Mouse (Mus musculus): ENCODE measurements around the gene Paip2b. TPM values are rescaled to one million over a fixed set of nuclear protein-coding genes. Genes with fewer than 3 reads are reported as not detected.
A peak's percentile ranks its signal among the peaks of the same experiment; 100 is the strongest.
"Not testable (repeated sequence)": the region's sequence is repeated elsewhere in the genome, so short reads cannot be mapped to it uniquely, and the experiment has no call there.

Gene Paip2b
- polyA plus RNA-seq, 1 experiment from 2014 or later: 22.3 TPM

DNA sequence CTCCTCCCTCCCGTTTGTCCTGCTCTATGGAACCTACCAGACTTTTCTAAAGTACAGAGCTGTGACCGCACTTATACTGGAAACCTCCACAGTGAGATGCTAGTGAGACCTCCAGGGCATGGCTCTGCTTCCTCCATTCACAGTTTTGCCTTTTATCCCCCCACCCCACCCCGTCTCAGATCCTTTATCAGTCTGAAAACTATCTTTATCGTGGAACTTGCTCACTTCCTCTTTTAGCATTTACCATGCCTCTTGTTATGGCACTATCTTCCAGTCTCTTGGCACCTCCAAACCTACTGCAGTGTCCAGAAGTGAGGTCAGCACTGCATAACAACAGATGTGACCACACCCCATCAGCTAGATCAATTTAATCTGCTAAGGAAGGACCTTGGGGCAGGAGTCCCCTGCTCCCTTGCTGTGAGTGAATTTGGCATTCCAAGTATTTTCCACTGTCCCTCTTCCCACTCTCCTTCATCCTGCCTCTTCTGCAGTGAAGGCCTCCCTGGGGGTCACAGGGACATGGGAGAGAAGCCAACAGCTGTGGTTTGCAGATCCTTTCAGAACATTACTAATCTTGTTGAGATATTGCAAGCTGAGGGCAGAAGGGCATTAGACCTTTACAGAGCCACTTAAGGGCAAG is 40.2 kb downstream of the Paip2b start:
- no peaks in the 10 kb centered on the region for H3K27me3 ChIP-seq (ENCODE audit: control insufficient read depth, insufficient read depth, low read length)
- H3K4me1 ChIP-seq (replicated peaks; ENCODE audit: control insufficient read depth, insufficient read depth, low read length): peaks cover 5% of the 10 kb centered on the region; the same call in 1 of the 2 replicates
- H3K27ac ChIP-seq (ENCODE audit: low read depth, low read length): no peak overlapping the region
- ATAC-seq (ENCODE audit: low FRiP score) (no peak), DNase-seq (ENCODE audit: low spot score) (no peak)
- H3K9me3 ChIP-seq (ENCODE audit: control insufficient read depth, low read length): no peaks in the 10 kb centered on the region
- no peak overlapping the region for H3K4me3 ChIP-seq (ENCODE audit: low read depth, low read length)
- H3K9ac ChIP-seq (ENCODE audit: low read depth, low read length): no peak overlapping the region
- H3K4me2 ChIP-seq (replicated peaks; ENCODE audit: low read depth, low read length): no peak overlapping the region
- 73% methylated on average over 4 of the region's 4 CpGs for WGBS
- no peaks in the 10 kb centered on the region for H3K36me3 ChIP-seq (ENCODE audit: control insufficient read depth, insufficient read depth, low read length)

DNA sequence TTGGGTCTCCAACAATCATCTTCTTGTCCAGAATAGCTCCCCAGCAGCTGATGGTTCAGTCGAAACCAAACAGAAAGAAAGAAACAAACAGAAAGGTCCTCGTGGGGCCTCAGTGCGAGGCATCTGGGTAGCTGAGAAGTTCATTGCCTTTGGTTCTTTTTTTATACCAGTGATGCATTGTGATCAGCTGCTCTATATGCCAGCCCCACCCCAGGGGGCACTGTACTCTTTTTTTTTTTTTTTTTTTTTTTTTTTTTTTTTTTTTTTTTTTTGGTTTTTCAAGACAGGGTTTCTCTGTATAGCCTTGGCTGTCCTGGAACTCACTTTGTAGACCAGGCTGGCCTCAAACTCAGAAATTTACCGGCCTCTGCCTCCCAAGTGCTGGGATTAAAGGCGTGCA is 41.0 kb downstream of the Paip2b start:
- DNase-seq (ENCODE audit: low spot score); H3K4me2 ChIP-seq (replicated peaks; ENCODE audit: low read depth, low read length); H3K9me3 ChIP-seq (ENCODE audit: control insufficient read depth, low read length); H3K4me3 ChIP-seq (ENCODE audit: low read depth, low read length); H3K9ac ChIP-seq (ENCODE audit: low read depth, low read length); H3K36me3 ChIP-seq (ENCODE audit: control insufficient read depth, insufficient read depth, low read length); H3K4me1 ChIP-seq (replicated peaks; ENCODE audit: control insufficient read depth, insufficient read depth, low read length); ATAC-seq (ENCODE audit: low FRiP score); H3K27me3 ChIP-seq (ENCODE audit: control insufficient read depth, insufficient read depth, low read length); H3K27ac ChIP-seq (ENCODE audit: low read depth, low read length): not testable (repeated sequence)
- WGBS: 82% methylated on average over 5 of the region's 5 CpGs

DNA sequence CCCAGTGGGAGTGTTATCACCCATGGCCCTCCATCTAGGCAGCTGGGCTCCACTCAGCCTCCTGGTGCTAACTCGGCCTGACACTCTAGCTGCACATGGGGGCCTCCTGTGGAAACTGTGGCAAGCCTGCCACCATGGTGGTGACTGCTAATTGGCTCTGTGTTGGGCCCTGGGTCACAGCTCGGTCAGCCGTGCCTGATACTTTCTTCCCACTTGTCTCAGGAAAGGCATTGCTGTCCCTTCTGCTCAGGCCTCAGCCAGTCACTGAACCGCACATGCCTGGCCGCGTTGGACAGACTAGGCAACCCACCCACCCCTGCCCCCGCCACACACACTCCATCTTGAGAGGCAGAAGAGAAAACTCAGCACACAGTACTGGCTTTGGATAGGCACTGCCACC is 43.0 kb downstream of the Paip2b start:
- Histone ChIP-seq H3K4me1 (replicated peaks; ENCODE audit: control insufficient read depth, insufficient read depth, low read length) (no peaks in the 10 kb centered on the region), H3K4me2 (replicated peaks; ENCODE audit: low read depth, low read length) (no peak overlapping the region), H3K36me3 (ENCODE audit: control insufficient read depth, insufficient read depth, low read length) (no peaks in the 10 kb centered on the region), H3K9me3 (ENCODE audit: control insufficient read depth, low read length) (no peaks in the 10 kb centered on the region), H3K4me3 (ENCODE audit: low read depth, low read length) (no peak overlapping the region), H3K27me3 (ENCODE audit: control insufficient read depth, insufficient read depth, low read length) (no peaks in the 10 kb centered on the region), H3K9ac (ENCODE audit: low read depth, low read length) (no peak overlapping the region), H3K27ac (ENCODE audit: low read depth, low read length) (no peak overlapping the region)
- ATAC-seq (ENCODE audit: low FRiP score) (peak; percentile 38; the same call in 1 of the 2 replicates), DNase-seq (ENCODE audit: low spot score) (peak; percentile 7)
- WGBS: 51% methylated on average over 7 of the region's 7 CpGs

DNA sequence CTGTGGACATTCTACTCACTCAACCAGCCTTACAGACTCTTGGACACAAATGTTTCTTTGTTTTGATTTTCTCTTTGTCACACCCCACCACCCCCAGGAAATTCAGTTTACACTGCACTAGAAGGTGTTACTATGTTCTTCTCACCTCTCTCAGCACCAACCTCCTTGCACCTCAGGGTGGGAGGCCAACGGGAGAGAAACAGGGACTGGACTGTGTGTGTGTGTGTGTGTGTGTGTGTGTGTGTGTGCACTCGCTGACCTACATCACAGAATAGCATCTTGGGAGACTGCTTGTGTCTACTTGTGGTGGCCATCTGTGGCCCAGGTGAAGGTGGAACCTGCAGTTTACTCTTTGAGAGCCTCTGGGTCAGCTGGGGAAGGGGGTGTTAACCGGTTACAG is 45.1 kb downstream of the Paip2b start:
- Histone ChIP-seq H3K9ac (ENCODE audit: low read depth, low read length) (no peak overlapping the region), H3K4me1 (replicated peaks; ENCODE audit: control insufficient read depth, insufficient read depth, low read length) (no peaks in the 10 kb centered on the region), H3K9me3 (ENCODE audit: control insufficient read depth, low read length) (no peaks in the 10 kb centered on the region), H3K27ac (ENCODE audit: low read depth, low read length) (no peak overlapping the region), H3K36me3 (ENCODE audit: control insufficient read depth, insufficient read depth, low read length) (no peaks in the 10 kb centered on the region), H3K4me2 (replicated peaks; ENCODE audit: low read depth, low read length) (no peak overlapping the region), H3K27me3 (ENCODE audit: control insufficient read depth, insufficient read depth, low read length) (no peaks in the 10 kb centered on the region), H3K4me3 (ENCODE audit: low read depth, low read length) (no peak overlapping the region)
- no peak for DNase-seq (ENCODE audit: low spot score)
- no peak for ATAC-seq (ENCODE audit: low FRiP score)
- WGBS: 69% methylated on average over 3 of the region's 3 CpGs

DNA sequence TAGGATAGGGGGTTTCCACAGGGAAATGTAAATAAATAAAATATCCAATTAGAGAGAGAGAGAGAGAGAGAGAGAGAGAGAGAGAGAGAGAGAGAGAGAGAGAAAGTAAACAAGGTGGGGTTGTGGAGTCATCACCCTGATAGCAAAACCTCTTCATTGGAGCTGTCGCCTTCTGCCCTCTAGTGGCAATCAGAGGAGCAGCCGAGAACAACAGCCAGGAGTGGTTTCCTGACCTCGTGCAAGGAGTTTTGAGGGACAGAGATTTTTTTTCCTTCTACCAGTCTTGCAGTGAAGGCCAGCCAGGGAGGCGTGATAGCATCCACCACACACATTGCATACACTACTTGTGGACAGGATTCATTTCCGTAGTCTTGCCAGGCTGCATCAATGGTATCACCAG is 52.5 kb downstream of the Paip2b start:
- WGBS: 5% methylated on average over 5 of the region's 5 CpGs
- H3K27me3 ChIP-seq (ENCODE audit: control insufficient read depth, insufficient read depth, low read length): no peaks in the 10 kb centered on the region
- H3K4me1 ChIP-seq (replicated peaks; ENCODE audit: control insufficient read depth, insufficient read depth, low read length): 0 out of 2 replicates have a peak, but pooled peaks cover 5% of the 10 kb centered on the region
- no peak overlapping the region for H3K4me3 ChIP-seq (ENCODE audit: low read depth, low read length)
- no peaks in the 10 kb centered on the region for H3K36me3 ChIP-seq (ENCODE audit: control insufficient read depth, insufficient read depth, low read length)
- H3K9ac ChIP-seq (ENCODE audit: low read depth, low read length): no peak overlapping the region
- H3K27ac ChIP-seq (ENCODE audit: low read depth, low read length): no peak overlapping the region
- H3K4me2 ChIP-seq (replicated peaks; ENCODE audit: low read depth, low read length): no peak overlapping the region
- H3K9me3 ChIP-seq (ENCODE audit: control insufficient read depth, low read length): no peaks in the 10 kb centered on the region
- ATAC-seq (ENCODE audit: low FRiP score) (no peak), DNase-seq (ENCODE audit: low spot score) (peak; percentile 62)

DNA sequence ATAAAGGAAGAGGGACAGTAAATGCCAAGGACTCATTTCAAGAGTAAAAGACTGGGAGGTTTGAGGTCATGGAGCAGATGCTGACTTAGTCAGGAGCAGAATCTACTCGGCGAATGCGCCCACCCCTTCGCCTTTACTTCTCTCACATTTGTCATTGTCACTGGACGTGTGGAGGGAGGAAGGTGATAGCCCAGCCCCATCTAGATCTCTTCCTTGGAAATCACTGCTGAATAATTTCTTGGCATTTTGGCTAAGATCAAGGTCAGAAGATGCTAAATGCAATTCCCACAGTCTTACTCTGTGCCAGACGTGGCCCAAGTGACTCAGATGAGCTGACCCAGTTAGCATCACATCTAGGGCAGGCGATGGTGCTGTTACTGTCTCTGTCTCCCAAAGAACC is 53.2 kb downstream of the Paip2b start:
- Histone ChIP-seq H3K36me3 (ENCODE audit: control insufficient read depth, insufficient read depth, low read length) (no peaks in the 10 kb centered on the region), H3K4me1 (replicated peaks; ENCODE audit: control insufficient read depth, insufficient read depth, low read length) (0 out of 2 replicates have a peak, but pooled peaks cover 5% of the 10 kb centered on the region), H3K4me3 (ENCODE audit: low read depth, low read length) (no peak overlapping the region), H3K27ac (ENCODE audit: low read depth, low read length) (no peak overlapping the region), H3K9ac (ENCODE audit: low read depth, low read length) (no peak overlapping the region), H3K4me2 (replicated peaks; ENCODE audit: low read depth, low read length) (no peak overlapping the region), H3K27me3 (ENCODE audit: control insufficient read depth, insufficient read depth, low read length) (no peaks in the 10 kb centered on the region), H3K9me3 (ENCODE audit: control insufficient read depth, low read length) (no peaks in the 10 kb centered on the region)
- DNase-seq (ENCODE audit: low spot score) (no peak), ATAC-seq (ENCODE audit: low FRiP score) (no peak)
- WGBS: 77% methylated on average over 7 of the region's 7 CpGs

DNA sequence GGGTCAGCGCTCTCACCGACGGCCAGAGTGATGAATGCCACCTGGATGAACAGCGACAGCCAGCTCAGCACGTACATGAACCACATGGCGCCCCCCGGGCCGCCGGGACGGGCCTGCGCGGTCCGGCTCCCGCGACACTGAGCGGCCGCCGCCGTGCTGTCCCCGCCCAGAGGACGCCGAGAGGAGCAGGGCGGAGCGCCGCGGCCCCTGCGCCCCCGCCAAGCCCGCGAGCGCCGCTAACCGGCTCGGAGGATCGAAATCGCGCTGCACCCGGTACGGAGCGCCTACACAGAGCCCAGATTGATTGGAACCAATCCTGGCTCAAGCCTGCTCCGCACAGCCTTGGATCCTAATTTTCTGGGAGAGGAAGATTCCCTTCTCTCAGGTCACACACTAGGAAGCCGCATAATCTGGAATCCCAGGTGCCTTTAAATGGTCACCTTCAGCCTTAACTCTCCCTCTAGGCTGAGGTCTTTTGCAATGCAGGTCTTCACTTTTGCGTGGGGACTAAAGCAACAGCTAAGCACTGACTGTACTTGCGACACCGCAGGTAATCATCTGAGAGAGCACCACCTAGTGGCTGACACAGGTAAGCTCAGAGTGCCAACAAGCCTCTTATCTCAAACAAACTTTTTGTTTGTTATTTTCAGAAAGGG is 55.8 kb downstream of the Paip2b start, which contains the start of gene Tex261:
TSS of gene Tex261 (minus strand) at position 176 of the 656 bp plus-strand sequence.
- Histone ChIP-seq H3K4me3 (ENCODE audit: low read depth, low read length) (peak within 1 kb of the TSS; percentile 93), H3K27me3 (ENCODE audit: control insufficient read depth, insufficient read depth, low read length) (no peaks in the 10 kb centered on the region), H3K27ac (ENCODE audit: low read depth, low read length) (peak within 1 kb of the TSS; percentile 14; the same call in 1 of the 2 replicates), H3K4me2 (replicated peaks; ENCODE audit: low read depth, low read length) (peak within 1 kb of the TSS; percentile 83), H3K9ac (ENCODE audit: low read depth, low read length) (peak within 1 kb of the TSS; percentile 93), H3K4me1 (replicated peaks; ENCODE audit: control insufficient read depth, insufficient read depth, low read length) (0 out of 2 replicates have a peak, but pooled peaks cover 5% of the 10 kb centered on the region), H3K9me3 (ENCODE audit: control insufficient read depth, low read length) (no peaks in the 10 kb centered on the region), H3K36me3 (ENCODE audit: control insufficient read depth, insufficient read depth, low read length) (no peaks in the 10 kb centered on the region)
- under 1% methylated on average over 33 of the region's 45 CpGs for WGBS
- ATAC-seq (ENCODE audit: low FRiP score) (peak; percentile 96), DNase-seq (ENCODE audit: low spot score) (peak; percentile 93)

DNA sequence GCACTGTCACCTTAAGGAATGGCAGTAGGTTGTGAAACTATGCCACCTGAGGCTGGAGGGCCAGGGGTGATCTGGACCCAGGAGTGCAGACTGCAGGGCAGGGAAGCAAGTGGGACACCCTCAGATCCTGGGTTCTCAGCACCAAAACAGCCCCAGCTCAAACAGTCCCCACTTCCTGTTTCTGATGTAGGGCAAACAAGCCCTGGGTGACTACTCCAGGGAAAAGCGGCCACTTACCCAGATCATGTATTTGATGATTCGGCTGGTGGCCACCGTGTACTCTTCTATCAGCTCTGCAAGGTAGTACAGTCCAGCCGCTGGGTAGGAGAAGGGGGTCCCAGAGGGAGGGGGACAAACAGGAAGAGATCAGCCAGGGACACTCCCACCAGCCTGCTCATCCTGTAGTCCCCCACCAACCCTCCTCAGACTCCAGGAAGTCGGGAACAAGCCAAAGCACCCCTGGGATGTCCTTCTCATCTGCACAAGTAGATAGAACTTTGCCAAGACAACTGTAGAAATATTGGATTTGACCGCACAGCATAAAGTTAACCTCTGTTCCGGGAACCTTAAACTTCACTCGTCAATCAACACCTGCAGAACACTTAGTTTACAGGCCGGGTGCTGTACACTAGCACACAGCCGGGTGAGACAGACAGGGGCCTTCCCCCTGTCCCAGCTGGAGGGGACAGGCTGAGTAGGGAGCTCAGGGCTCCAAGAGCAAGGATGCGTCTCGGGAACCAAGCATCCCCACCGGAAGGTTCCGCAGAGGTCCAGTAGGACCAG is 56.6 kb downstream of the Paip2b start:
- no peak for DNase-seq (ENCODE audit: low spot score)
- peak overlapping the region; percentile 93 for H3K9ac ChIP-seq (ENCODE audit: low read depth, low read length)
- 2% methylated on average over 14 of the region's 14 CpGs for WGBS
- H3K27me3 ChIP-seq (ENCODE audit: control insufficient read depth, insufficient read depth, low read length): no peaks in the 10 kb centered on the region
- H3K4me2 ChIP-seq (replicated peaks; ENCODE audit: low read depth, low read length): peak overlapping the region; percentile 83
- H3K4me1 ChIP-seq (replicated peaks; ENCODE audit: control insufficient read depth, insufficient read depth, low read length): 0 out of 2 replicates have a peak, but pooled peaks cover 5% of the 10 kb centered on the region
- peak overlapping the region; percentile 14; the same call in 1 of the 2 replicates for H3K27ac ChIP-seq (ENCODE audit: low read depth, low read length)
- H3K4me3 ChIP-seq (ENCODE audit: low read depth, low read length): peak overlapping the region; percentile 93
- ATAC-seq (ENCODE audit: low FRiP score): peak; percentile 58
- H3K36me3 ChIP-seq (ENCODE audit: control insufficient read depth, insufficient read depth, low read length): no peaks in the 10 kb centered on the region
- H3K9me3 ChIP-seq (ENCODE audit: control insufficient read depth, low read length): no peaks in the 10 kb centered on the region
